Mouse (Mus musculus) MEL (cell line): ENCODE data around the gene Zbtb21. TPM values are rescaled to one million over a fixed set of nuclear protein-coding genes. Genes with fewer than 3 reads are reported as not detected.

Experiments
- DNase-seq: peaks from one replicate; pipeline ENCODE4 v3.0.0; 2011; ENCODE audit warnings: low read depth, low spot score
- H3K27ac ChIP-seq: 2 replicates; pipeline ENCODE4 v1.5.1; 2012; ENCODE audit warnings: low read depth, mild to moderate bottlenecking, control low read depth, low read length, moderate library complexity; ENCODE audit not compliant: control insufficient read depth
- H3K27me3 ChIP-seq, 2 experiments: fragments of 150-350 bp in 1 of 2; sonication (generic) in 1 of 2; 2 replicates each; pipeline ENCODE4 v1.6.1; 2012; ENCODE audit warnings: low read length in 2 of 2, mild to moderate bottlenecking in 2 of 2, improper control_type of control experiment in 1 of 2, moderate library complexity in 1 of 2; ENCODE audit not compliant: insufficient read depth in 2 of 2, control insufficient read depth in 1 of 2
- H3K36me3 ChIP-seq, 2 experiments: 2 replicates each; pipeline ENCODE4 v1.6.1; 2012 to 2014; ENCODE audit warnings: low read length in 2 of 2, improper control_type of control experiment in 1 of 2, inconsistent platforms in 1 of 2, mild to moderate bottlenecking in 1 of 2; ENCODE audit not compliant: insufficient read depth in 2 of 2, control insufficient read depth in 1 of 2
- H3K4me1 ChIP-seq, 2 experiments: fragments of 150-350 bp in 1 of 2; sonication (generic) in 1 of 2; 2 replicates each; pipeline ENCODE4 v1.6.1; 2012; ENCODE audit warnings: low read length in 2 of 2, improper control_type of control experiment in 1 of 2, mild to moderate bottlenecking in 1 of 2; ENCODE audit not compliant: insufficient read depth in 2 of 2, control insufficient read depth in 1 of 2
- H3K4me3 ChIP-seq, 2 experiments: fragments of 150-350 bp in 1 of 2; sonication (generic) in 1 of 2; 2 replicates each; pipeline ENCODE4 v1.5.1; 2012; ENCODE audit warnings: low read depth in 2 of 2, low read length in 2 of 2, mild to moderate bottlenecking in 2 of 2, moderate library complexity in 2 of 2, control low read depth in 1 of 2, improper control_type of control experiment in 1 of 2; ENCODE audit not compliant: control insufficient read depth in 1 of 2, insufficient read depth in 1 of 2
- H3K79me2 ChIP-seq: 2 replicates; pipeline ENCODE4 v1.6.1; 2012; ENCODE audit warnings: mild to moderate bottlenecking, low read length, moderate library complexity; ENCODE audit not compliant: control insufficient read depth, poor library complexity, insufficient read depth
- H3K9ac ChIP-seq: 2 replicates; pipeline ENCODE4 v1.6.1; 2012; ENCODE audit warnings: low read depth, mild to moderate bottlenecking, control low read depth, low read length, moderate library complexity; ENCODE audit not compliant: control insufficient read depth, poor library complexity, severe bottlenecking
- H3K9me3 ChIP-seq: fragments of 150-350 bp; sonication (generic); replicated peaks from 2 replicates; pipeline ENCODE4 v1.6.1; 2012; ENCODE audit warnings: mild to moderate bottlenecking, low read length, improper control_type of control experiment, moderate library complexity; ENCODE audit not compliant: insufficient read depth
- CHD2 ChIP-seq: IDR thresholded peaks from 2 replicates; pipeline ENCODE4 v1.6.1; 2011; ENCODE audit warnings: low read length, improper control_type of control experiment
- ELF1 ChIP-seq: IDR thresholded peaks from 2 replicates; pipeline ENCODE4 v1.6.1; 2014; ENCODE audit warnings: low read depth, mild to moderate bottlenecking, inconsistent platforms, low read length, improper control_type of control experiment, moderate library complexity
- EP300 ChIP-seq, 2 experiments: IDR thresholded peaks; 2 replicates each; pipeline ENCODE4 v1.6.1; 2011; ENCODE audit warnings: improper control_type of control experiment in 2 of 2, low read length in 2 of 2, low read depth in 1 of 2, mild to moderate bottlenecking in 1 of 2
- ETS1 ChIP-seq: IDR thresholded peaks from 2 replicates; pipeline ENCODE4 v1.6.1; 2012; ENCODE audit warnings: low read depth, mild to moderate bottlenecking, inconsistent platforms, low read length, improper control_type of control experiment, moderate library complexity
- GABPA ChIP-seq: IDR thresholded peaks from 2 replicates; pipeline ENCODE4 v1.6.1; 2012; ENCODE audit warnings: low read depth, mild to moderate bottlenecking, inconsistent platforms, low read length, improper control_type of control experiment, moderate library complexity
- GATA1 ChIP-seq: IDR thresholded peaks from 2 replicates; pipeline ENCODE4 v1.6.1; 2011; ENCODE audit warnings: low read depth, low read length, improper control_type of control experiment
- HCFC1 ChIP-seq: IDR thresholded peaks from 2 replicates; pipeline ENCODE4 v1.6.1; 2012; ENCODE audit warnings: low read depth, mild to moderate bottlenecking, inconsistent platforms, low read length, improper control_type of control experiment, moderate library complexity
- JUND ChIP-seq: IDR thresholded peaks from 2 replicates; pipeline ENCODE4 v1.6.1; 2011; ENCODE audit warnings: low read depth, mild to moderate bottlenecking, improper control_type of control experiment, low read length
- MAX ChIP-seq: IDR thresholded peaks from 2 replicates; pipeline ENCODE4 v1.6.1; 2011; ENCODE audit warnings: low read length, improper control_type of control experiment
- MYC ChIP-seq: IDR thresholded peaks from 2 replicates; pipeline ENCODE4 v1.6.1; 2011; ENCODE audit warnings: low read depth, mild to moderate bottlenecking, low read length, improper control_type of control experiment, moderate library complexity
- POLR2A ChIP-seq, 2 experiments: IDR thresholded peaks; 2 replicates each; pipeline ENCODE4 v1.6.1; 2011 to 2012; ENCODE audit warnings: low read length in 2 of 2, mild to moderate bottlenecking in 2 of 2, control low read depth in 1 of 2, improper control_type of control experiment in 1 of 2, low read depth in 1 of 2, moderate library complexity in 1 of 2; ENCODE audit not compliant: control insufficient read depth in 1 of 2, insufficient read depth in 1 of 2, poor library complexity in 1 of 2
- POLR2AphosphoS5 ChIP-seq: IDR thresholded peaks from 2 replicates; pipeline ENCODE4 v1.6.1; 2012; ENCODE audit warnings: low read depth, borderline replicate concordance, mild to moderate bottlenecking, inconsistent platforms, low read length, moderate library complexity, mixed read lengths
- RAD21 ChIP-seq: IDR thresholded peaks from 2 replicates; pipeline ENCODE4 v1.6.1; 2011; ENCODE audit warnings: mild to moderate bottlenecking, low read depth, low read length, improper control_type of control experiment
- SIN3A ChIP-seq: IDR thresholded peaks from 2 replicates; pipeline ENCODE4 v1.6.1; 2012; ENCODE audit warnings: low read length, improper control_type of control experiment, inconsistent platforms
- UBTF ChIP-seq: IDR thresholded peaks from 2 replicates; pipeline ENCODE4 v1.6.1; 2012; ENCODE audit warnings: low read depth, mild to moderate bottlenecking, inconsistent platforms, low read length, improper control_type of control experiment, moderate library complexity, borderline replicate concordance; ENCODE audit not compliant: insufficient read depth
- USF2 ChIP-seq, 2 experiments: IDR thresholded peaks; 2 replicates each; pipeline ENCODE4 v1.6.1; 2011 to 2012; ENCODE audit warnings: improper control_type of control experiment in 2 of 2, low read length in 2 of 2, borderline replicate concordance in 1 of 2, inconsistent platforms in 1 of 2, low read depth in 1 of 2, mild to moderate bottlenecking in 1 of 2; ENCODE audit not compliant: insufficient read depth in 1 of 2
- ZKSCAN1 ChIP-seq: IDR thresholded peaks from 2 replicates; pipeline ENCODE4 v1.6.1; 2012; ENCODE audit warnings: low read depth, mild to moderate bottlenecking, inconsistent platforms, low read length, improper control_type of control experiment, moderate library complexity
- polyA plus RNA-seq, 2 experiments: library from polyadenylated mRNA; stranded (reverse) in 1 of 2; unstranded in 1 of 2; fragments of >175 nt in 1 of 2; fragments of >200 nt in 1 of 2; gene quantifications; 2 replicates each; pipeline versions ENCODE4 v1.2.1 to v1.2.4; 2012; ENCODE audit warnings: low replicate concordance in 2 of 2, low read depth in 1 of 2; ENCODE audit not compliant: insufficient read length in 2 of 2, insufficient read depth in 1 of 2, missing spikeins in 1 of 2
- total RNA-seq: library from RNA; depleted of rRNA; stranded (reverse); fragments of 300-350 nt; gene quantifications from 2 replicates; pipeline ENCODE4 v1.2.3, GENCODE M21; 2012

Zbtb21 gene
- total and polyA plus RNA-seq, 3 experiments = 7.3 to 9.6 TPM; not detected in 1

DNA sequence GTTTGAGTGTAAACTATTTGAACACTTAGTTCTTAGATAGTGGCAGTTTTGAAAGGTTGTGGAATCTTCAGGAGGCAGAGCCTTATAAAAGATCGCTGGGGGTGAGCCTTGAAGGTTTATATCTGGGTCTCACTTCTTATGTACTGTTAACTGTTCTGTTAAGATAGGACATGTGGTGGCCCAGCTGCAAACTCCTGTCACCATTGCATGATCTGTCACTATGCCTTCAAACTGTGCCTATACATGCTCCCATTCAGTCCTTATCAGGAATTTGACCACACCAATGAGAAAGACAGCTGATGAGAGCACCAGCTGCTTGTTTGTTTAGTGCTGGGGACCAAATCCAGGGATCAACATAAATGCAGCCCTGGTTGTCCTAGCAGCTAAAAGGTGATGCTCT is 14.9 kb upstream of the Zbtb21 start (continued):
- TF ChIP-seq EP300 (IDR thresholded peaks at IDR 0.05; ENCODE audit: low read depth in 1 of 2, low read length in 2 of 2) (peak; percentile 55 to 74), RAD21 (no peak)

- no peak for DNase-seq
- Histone ChIP-seq H3K9ac (no peak overlapping the region), H3K36me3 (peaks cover 0 to 32% of the 10 kb centered on the region in 2 experiments; a peak in 2 of 4 replicates), H3K4me1 (peaks cover 12 to 29% of the 10 kb centered on the region in 2 experiments), H3K4me3 (no peak overlapping the region), H3K27ac (no peak overlapping the region), H3K79me2 (peaks cover 9% of the 10 kb centered on the region), H3K27me3 (no peaks in the 10 kb centered on the region), H3K9me3 (no peaks in the 10 kb centered on the region)
- TF ChIP-seq MYC = no peak
- TF ChIP-seq ETS1 = no peak
- no peak for TF ChIP-seq POLR2A (IDR thresholded peaks at IDR 0.05; ENCODE audit: control insufficient read depth in 1 of 2, insufficient read depth in 1 of 2, low read depth in 1 of 2, low read length in 2 of 2, poor library complexity in 1 of 2)
- no peak for TF ChIP-seq SIN3A
- TF ChIP-seq ELF1 = no peak
- TF ChIP-seq GABPA = no peak
- no peak for TF ChIP-seq ZKSCAN1
- no peak for TF ChIP-seq CHD2
- TF ChIP-seq HCFC1 = no peak
- TF ChIP-seq UBTF = no peak
- no peak for TF ChIP-seq USF2 (IDR thresholded peaks at IDR 0.05; ENCODE audit: borderline replicate concordance in 1 of 2, insufficient read depth in 1 of 2, low read depth in 1 of 2, low read length in 2 of 2)
- TF ChIP-seq GATA1 = no peak
- TF ChIP-seq MAX = no peak
- TF ChIP-seq RAD21 = no peak
- TF ChIP-seq JUND = no peak
- no peak for TF ChIP-seq POLR2AphosphoS5
Measured at GRCm38 (mm10) chr16:97963956-97964540, 1.6 kb upstream of the Zbtb21 start.
